13 mouse cellular contexts compared by ENCODE assay signal in the genomic region with DNA sequence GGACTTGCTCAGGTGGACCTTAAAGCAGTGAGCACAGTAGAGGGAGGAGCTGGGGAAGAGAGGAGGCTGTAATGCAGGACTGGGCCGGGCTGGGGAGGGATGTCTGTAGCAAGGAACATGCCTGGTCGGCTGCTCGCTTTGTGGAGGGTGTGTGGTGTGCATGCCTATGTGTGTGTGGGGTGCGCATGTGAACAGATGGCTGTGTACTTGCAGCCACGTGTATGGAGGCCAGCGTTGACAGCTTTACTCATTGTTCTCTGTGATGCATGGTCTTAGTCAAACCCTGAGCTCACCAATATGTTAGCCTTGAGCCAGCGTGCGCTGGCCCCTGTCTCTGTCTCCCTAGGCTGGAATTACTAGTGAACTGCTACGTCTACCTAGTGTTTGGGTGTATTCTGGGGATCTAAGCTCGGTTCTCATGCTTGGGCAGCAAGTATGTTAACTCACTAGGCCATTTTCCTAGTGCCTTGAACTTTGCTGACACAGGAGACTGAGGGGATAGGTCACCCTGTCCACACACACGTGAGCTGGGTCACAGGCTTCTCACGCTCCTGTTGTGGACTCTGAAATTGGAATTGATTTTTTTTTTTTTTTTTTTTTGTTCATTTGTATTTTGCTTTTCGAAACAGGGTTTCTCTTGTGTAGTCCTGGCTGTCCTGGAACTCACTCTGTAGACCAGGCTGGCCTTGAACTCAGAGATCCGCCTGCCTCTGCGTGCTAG. TPM values are rescaled to one million over a fixed set of nuclear protein-coding genes. Genes with fewer than 3 reads are reported as not detected.
DNase-seq lines count a peak whose midpoint lies in the region.
"Had no signal": no experiment of that assay in that cellular context is flagged by ENCODE, and none has a peak within 500 bp of the region (broad histone marks: within the 10 kb centered on the region; RNA-seq: fewer than 3 reads in every experiment).

No protein-coding gene starts in this region.

- peak; percentile 43 for DNase-seq in adrenal gland, postnatal 14 days
- DNase-seq in adrenal gland, adult 18-20 months (ENCODE audit: low spot score in 2 of 2): no peak
- DNase-seq in layer of hippocampus, adult 11-12 months (ENCODE audit: low spot score): peak; percentile 62
- DNase-seq in layer of hippocampus, adult 9-10 months (ENCODE audit: low spot score): no peak
- DNase-seq in right cerebral cortex, adult 18-20 months: peak; percentile 67
- no peak for DNase-seq in right cerebral cortex, postnatal 14 days
- peak; percentile 39 for DNase-seq in testis, postnatal 10 days (ENCODE audit: low spot score)
- DNase-seq in lung, postnatal 14 days: no peak
- DNase-seq: heart, adult 18-20 months; kidney, adult 8-10 months; kidney, postnatal 4 days; thymus, postnatal 4 days had no signal

RNA-seq across cellular contexts. Expression of gene Epn1, which starts 11.1 kb away (rescaled TPM):
- total RNA-seq in adrenal gland, postnatal 14 days (2021): 145 and 155 TPM in 2 replicates
- total RNA-seq in adrenal gland, adult 18-20 months (2021): 100 to 1,000 TPM; 140 to 142 TPM

RNA-seq across cellular contexts. Expression of gene Rfpl4, which starts 25.6 kb away (rescaled TPM):
- not detected in 2 replicates for total RNA-seq in adrenal gland, postnatal 14 days (2021)
- under 1 TPM in 1 of 2 experiments, not detected in 1; 0.22 TPM for total RNA-seq in adrenal gland, adult 18-20 months (2021)
- total RNA-seq: gastrocnemius, adult 18-20 months; heart, adult 18-20 months had no signal

RNA-seq across cellular contexts. Expression of gene U2af2, which starts 29.2 kb away (rescaled TPM):
- total RNA-seq in adrenal gland, postnatal 14 days (2021): 166 and 184 TPM in 2 replicates
- total RNA-seq in adrenal gland, adult 18-20 months (2021): 100 to 1,000 TPM; 145 to 156 TPM

RNA-seq across cellular contexts. Expression of gene Rasl2-9, which starts 34.6 kb away (rescaled TPM):
- total RNA-seq in adrenal gland, postnatal 14 days (2021): 1.7 and 2.1 TPM in 2 replicates
- total RNA-seq in adrenal gland, adult 18-20 months (2021): 1 to 10 TPM; 1.5 to 2.0 TPM

RNA-seq across cellular contexts. Expression of gene Zfp580, which starts 39.8 kb away (rescaled TPM):
- total RNA-seq in adrenal gland, postnatal 14 days (2021): 10.0 and 12.9 TPM in 2 replicates
- 1 to 10 TPM; 5.1 to 5.7 TPM for total RNA-seq in adrenal gland, adult 18-20 months (2021)

Comparison
In these comparisons a context has a peak if more than half of its experiments do, and no peak if none do; other contexts are left out.
1. DNase-seq: peak in adrenal gland, postnatal 14 days (single experiment), layer of hippocampus, adult 11-12 months (single experiment), right cerebral cortex, adult 18-20 months (single experiment) and testis, postnatal 10 days (single experiment); none in adrenal gland, adult 18-20 months (0 of 2), layer of hippocampus, adult 9-10 months (single experiment), right cerebral cortex, postnatal 14 days (single experiment) and lung, postnatal 14 days (single experiment).